Mouse (Mus musculus) bone marrow, adult 2 months (tissue): Measurements from ENCODE around the gene Gm9918. TPM values are rescaled to one million over a fixed set of nuclear protein-coding genes. Genes with fewer than 3 reads are reported as not detected.

Experiments used
- H3K27ac ChIP-seq: fragments of 200-500 bp; 2 replicates; pipeline ENCODE4 v1.5.1; 2012; ENCODE audit warnings: low read depth, mild to moderate bottlenecking, control low read depth, inconsistent platforms, low read length; ENCODE audit not compliant: control insufficient read depth, poor library complexity, insufficient read depth
- H3K4me1 ChIP-seq: fragments of 200-500 bp; 2 replicates; pipeline ENCODE4 v1.6.1; 2011; ENCODE audit warnings: low read length; ENCODE audit not compliant: control insufficient read depth, insufficient read depth
- H3K4me3 ChIP-seq: fragments of 200-500 bp; replicated peaks from 2 replicates; pipeline ENCODE3; 2011; ENCODE audit warnings: mild to moderate bottlenecking, low read depth, low read length, control low read depth; ENCODE audit not compliant: control insufficient read depth
- CTCF ChIP-seq: fragments of 200-500 bp; IDR thresholded peaks from 2 replicates; pipeline ENCODE4 v1.5.1; 2011; ENCODE audit warnings: low read length, control low read depth; ENCODE audit not compliant: control insufficient read depth, insufficient read depth
- POLR2A ChIP-seq: fragments of 200-500 bp; IDR thresholded peaks from 2 replicates; pipeline ENCODE4 v1.6.1; 2011; ENCODE audit warnings: low read depth, mild to moderate bottlenecking, control low read depth, low read length, borderline replicate concordance; ENCODE audit not compliant: control insufficient read depth
- WGBS: fragments of 180-500 bp; shearing (Covaris S2); methylation state at CpG from one replicate; pipeline ENCODE4 v1.1.7; 2018; 5-methylcytosine and 5-hydroxymethylcytosine counted together
- polyA plus RNA-seq: library from polyadenylated mRNA; stranded (reverse); fragments of >200 nt; gene quantifications from 2 replicates; pipeline ENCODE4 v1.2.4, GENCODE M21; 2011; ENCODE audit warnings: low replicate concordance; ENCODE audit not compliant: missing spikeins, insufficient read depth, insufficient read length

Gm9918 gene
- polyA plus RNA-seq, 1 experiment = not detected

DNA sequence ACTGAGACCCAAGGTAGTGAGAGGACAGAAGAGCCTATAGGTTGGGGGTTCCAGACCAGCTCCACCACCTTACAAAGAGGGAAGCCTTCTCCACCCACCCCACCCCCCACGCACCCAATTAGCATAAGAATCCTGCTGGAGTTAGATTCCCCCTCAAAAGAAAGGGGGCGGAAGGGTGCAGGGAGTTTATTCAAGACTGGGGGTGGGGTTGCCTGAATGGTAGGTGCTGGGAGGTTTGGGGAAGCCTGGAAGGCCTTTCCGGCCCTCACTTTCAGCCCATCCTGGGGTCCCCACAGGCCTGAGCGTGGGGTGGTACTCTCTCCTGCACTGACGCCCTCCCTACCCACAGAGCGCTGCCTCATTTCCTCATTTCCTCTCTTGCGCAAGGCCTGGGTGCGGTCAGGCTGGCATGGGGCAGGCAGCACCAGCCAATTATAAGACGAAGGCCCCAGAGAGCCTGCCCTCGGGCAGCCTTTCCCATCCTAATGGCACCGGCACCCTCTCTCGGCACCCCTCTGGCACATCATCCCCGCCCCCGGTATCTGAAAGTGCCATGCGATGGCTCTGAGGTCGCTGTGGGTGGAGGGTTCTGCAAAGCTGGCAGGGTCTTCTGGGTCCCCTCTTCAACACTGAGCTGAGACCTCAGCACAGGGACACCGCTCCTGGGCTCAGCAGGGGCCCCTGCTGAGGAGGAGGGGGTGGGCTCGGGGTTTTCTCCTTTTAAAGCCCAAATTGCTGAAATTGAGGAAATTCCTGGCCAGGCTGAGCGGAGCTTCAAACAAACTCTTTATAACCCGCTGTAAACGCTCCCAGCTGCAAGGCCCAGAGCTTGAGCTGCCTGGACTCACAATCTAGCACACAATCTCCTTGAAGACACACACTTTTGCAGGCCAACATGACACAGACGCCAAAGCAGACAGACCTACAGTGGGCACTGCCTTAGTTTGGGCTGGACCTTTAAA lies 26.9 kb upstream of the Gm9918 start:
- WGBS = 4% methylated on average over 22 of the region's 22 CpGs
- Histone ChIP-seq H3K27ac (peak overlapping the region; percentile 89), H3K4me1 (peaks cover 1% of the 10 kb centered on the region; the same call in 1 of the 2 replicates), H3K4me3 (peak overlapping the region; percentile 59)
- TF ChIP-seq POLR2A (peak; percentile 65; the same call in 1 of the 2 replicates), CTCF (no peak)

GRCm38 (mm10) chr15:102244306-102245191 lies 25.8 kb upstream of the Gm9918 start:
- TF ChIP-seq POLR2A (no peak), CTCF (no peak)
- Histone ChIP-seq H3K4me1 (peaks cover 1% of the 10 kb centered on the region; the same call in 1 of the 2 replicates), H3K4me3 (peak overlapping the region; percentile 85), H3K27ac (peak overlapping the region; percentile 89)
- 22% methylated on average over 19 of the region's 19 CpGs for WGBS

DNA sequence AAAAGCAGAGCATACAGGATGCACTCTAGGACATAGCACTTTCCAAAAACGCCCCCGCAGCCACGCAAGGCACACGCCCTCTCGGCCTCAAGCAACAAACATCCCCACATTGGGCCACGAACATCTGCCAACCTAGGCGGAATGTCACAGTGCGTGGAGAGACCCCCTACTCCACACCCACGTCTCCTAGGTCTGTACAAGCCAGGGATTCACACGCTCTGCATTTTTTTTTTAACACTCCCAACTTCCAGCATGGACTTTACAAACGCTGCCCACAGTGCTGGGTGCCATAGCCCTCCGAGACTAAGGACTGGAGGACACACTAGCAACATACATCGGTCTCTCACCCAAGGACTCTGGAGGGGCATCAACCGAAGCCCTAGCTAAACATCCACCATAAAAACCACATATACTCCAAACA lies 24.9 kb upstream of the Gm9918 start:
- 20% methylated on average over 14 of the region's 14 CpGs for WGBS
- Histone ChIP-seq H3K4me3 (peak overlapping the region; percentile 85), H3K4me1 (peaks cover 1% of the 10 kb centered on the region; the same call in 1 of the 2 replicates), H3K27ac (peak overlapping the region; percentile 81)
- TF ChIP-seq CTCF = no peak
- TF ChIP-seq POLR2A = no peak

GRCm38 (mm10) chr15:102245891-102246741 lies 24.2 kb upstream of the Gm9918 start:
- Histone ChIP-seq H3K4me1 (peaks cover 1% of the 10 kb centered on the region; the same call in 1 of the 2 replicates), H3K27ac (peak overlapping the region; percentile 81), H3K4me3 (peak overlapping the region; percentile 85)
- TF ChIP-seq POLR2A (peak; percentile 76), CTCF (no peak)
- 1% methylated on average over 44 of the region's 44 CpGs for WGBS

GRCm38 (mm10) chr15:102246866-102247251 lies 23.5 kb upstream of the Gm9918 start:
- under 1% methylated on average over 32 of the region's 35 CpGs for WGBS
- Histone ChIP-seq H3K27ac (peak overlapping the region; percentile 81), H3K4me1 (peaks cover 1% of the 10 kb centered on the region; the same call in 1 of the 2 replicates), H3K4me3 (peak overlapping the region; percentile 85)
- TF ChIP-seq POLR2A (peak; percentile 40; the same call in 1 of the 2 replicates), CTCF (no peak)

DNA sequence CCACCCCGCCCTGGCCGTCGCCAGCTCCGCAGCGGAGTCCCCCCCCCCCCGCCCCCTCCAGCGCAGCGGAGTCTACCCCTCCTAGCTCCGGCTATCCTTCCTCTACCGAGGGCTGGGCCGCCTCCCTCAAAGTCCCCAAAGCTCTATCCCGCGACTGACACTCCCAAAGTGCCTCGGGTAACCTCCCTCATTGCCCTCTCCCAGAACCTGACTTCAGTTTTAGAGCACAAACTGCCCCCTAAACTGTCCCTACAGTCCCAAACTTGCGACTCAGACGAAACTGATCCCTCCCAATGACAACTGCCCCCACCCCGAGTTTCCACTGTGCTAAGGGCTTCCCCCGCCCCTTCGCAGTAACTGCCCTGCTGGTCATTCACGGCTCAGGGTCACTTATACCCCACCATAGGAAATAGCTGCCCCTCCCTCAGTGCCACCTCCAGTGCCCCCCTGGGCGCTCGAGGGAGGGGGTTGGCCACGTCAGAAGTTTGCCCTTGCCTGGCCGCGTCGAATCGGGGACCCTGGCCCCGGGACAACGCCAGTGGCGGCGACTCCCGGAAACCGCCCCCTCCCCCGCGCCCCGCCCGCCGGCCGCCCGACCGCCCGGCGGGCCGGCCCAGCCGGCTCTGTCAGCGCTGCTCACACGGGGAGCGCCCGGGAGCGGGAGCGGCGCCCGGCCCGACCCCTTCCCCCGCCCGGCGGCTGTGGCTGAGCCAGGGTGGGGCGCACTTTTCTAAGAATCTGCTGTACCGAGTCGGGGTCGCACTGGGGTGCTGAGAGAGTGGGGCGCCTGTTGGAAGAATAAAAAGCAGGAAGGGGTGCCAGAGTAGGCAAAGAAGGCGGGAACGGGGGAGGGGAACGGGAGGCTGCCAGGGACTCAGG lies 22.9 kb upstream of the Gm9918 start:
- under 1% methylated on average over 58 of the region's 65 CpGs for WGBS
- Histone ChIP-seq H3K4me3 (peak overlapping the region; percentile 67), H3K27ac (peak overlapping the region; percentile 91), H3K4me1 (peaks cover 1% of the 10 kb centered on the region; the same call in 1 of the 2 replicates)
- TF ChIP-seq CTCF (no peak), POLR2A (0 out of 2 replicates have a peak, but pooled peaks have one; percentile 7)
